Mouse (Mus musculus) layer of hippocampus, adult 8-10 months (tissue): ENCODE measurements at regions not wholly inside any gene's neighbourhood (a gene's known extent, or its start where the extent isn't known, plus 50 kb on each side); places are given as distances from the start of the nearest gene placed in this dataset.

Experiments used
- DNase-seq, 2 experiments: peaks; one replicate each; pipeline ENCODE4 v3.0.0; 2022; ENCODE audit warnings: low spot score in 2 of 2

DNA sequence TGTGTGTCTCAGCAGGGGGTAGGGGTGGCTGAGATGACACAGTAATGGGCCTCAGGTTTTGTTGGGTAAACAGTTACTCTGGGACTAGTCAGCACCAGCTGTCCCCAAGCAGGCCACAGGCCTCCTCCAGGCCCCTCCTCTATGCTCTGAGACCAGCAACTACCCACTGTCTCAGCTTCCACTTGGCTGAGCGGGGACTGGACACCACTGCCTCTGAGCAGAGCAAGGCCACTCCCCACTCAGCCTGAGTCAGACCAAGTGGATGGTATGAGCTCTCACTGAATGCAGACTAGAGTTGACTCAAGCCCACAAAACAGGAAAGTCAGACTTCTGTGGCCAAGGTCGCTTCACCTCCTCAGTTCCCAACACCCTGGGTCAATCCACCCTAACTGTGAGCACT lies 540.5 kb upstream of the Btbd3 start:
- no peak for DNase-seq

GRCm38 (mm10) chr2:137706528-137706988 lies 549.8 kb upstream of the Btbd3 start:
- no peak for DNase-seq

DNA sequence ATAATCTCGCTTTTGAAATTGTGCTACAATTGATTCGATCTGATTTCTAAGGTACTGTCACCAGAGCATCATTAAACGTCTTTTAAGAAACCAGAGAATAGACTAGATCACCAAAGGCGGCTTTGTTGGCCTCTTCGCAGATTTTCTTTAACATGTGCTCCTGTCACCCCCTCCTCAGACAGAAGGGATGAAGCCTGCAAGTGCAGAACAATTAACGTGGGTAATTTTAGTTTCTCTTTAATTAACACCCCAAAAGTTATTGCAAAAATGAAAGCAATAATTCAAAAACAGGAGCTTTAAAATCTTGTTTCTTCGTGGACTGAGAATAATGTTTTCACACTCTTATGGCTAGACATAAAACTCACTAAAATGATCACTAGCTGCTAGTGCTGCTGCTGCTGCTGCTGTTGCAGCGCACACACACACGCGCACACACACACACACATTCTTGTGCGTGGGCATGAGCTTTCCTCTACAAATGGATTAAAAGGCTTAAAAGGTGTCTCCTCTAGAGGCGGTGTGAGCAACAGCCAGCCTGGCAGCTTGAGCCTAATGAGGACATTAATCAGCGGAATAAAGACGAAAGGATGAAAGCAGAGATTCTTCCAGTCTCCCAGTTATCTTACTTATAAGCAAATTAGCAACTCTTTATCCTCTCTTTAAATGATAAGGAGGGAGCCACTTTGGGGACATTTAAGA lies 550.5 kb upstream of the Btbd3 start:
- DNase-seq, result peak; percentile 21 to 30

- no peak for DNase-seq
Observed at GRCm38 (mm10) chr2:137704948-137705723, 551.2 kb upstream of the Btbd3 start.

DNA sequence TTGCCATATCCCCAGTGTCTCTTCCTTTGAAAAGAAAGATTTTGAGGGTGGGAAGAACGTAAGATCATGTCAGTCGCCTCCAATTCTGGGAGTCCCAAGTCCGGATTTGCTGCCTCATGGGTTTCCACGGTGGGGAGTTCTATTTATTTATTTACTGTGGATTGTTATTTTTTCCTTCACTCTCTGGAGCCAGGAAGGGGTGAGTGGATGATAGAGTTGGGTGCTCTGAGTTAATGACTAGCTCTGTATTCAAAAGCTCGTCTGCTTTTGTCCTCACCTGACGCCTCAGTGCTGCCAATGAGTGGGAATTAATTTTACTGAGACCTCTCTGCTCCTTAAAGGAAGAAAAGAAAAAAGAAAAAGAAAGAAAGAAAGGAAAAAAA lies 551.8 kb upstream of the Btbd3 start:
- no peak for DNase-seq

- DNase-seq, result no peak
Observed at GRCm38 (mm10) chr2:137704051-137704450, 552.3 kb upstream of the Btbd3 start.

- no peak for DNase-seq
Observed at GRCm38 (mm10) chr2:137695885-137696284, 560.5 kb upstream of the Btbd3 start.

DNA sequence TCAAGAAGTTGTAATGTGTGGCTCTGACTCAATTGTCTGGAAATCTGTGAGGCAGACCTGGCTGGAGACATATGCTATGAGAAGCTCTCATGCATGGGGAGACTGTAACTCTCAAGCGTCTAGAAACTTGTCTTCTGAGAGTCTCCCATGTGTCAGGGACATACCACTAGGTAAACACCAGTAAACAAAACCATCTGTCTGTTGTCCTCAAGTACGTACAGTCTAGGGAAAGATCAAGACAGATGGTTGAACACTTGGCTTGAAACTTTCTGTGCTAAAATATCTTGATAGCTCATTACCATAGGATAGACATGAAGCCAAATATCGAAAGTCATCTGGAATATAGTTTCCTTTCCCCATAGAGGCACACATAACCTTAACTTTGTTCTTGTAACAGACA lies 562.3 kb upstream of the Btbd3 start:
- DNase-seq, result no peak

DNA sequence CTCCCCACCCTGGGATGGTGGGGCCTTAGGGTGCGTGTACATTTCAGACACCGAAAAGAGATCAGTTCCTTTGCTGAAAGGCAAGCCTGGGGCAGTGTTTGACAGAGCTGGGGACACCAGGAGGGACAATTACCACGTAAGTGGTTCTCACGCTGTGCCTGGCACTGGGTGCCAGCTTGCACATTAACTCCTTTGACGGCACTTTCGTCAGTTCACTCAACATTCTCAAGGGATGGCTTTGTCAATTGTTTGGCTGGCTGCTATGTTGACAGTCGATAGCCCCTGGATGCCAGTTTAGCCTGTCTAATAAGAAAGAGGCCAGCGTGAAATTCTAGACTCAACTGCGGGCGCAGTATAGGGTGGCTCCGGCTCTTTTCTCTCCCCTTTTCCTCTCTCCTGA lies 569.2 kb upstream of the Btbd3 start:
- peak in 1 of 2 experiments; percentile 5 for DNase-seq

GRCm38 (mm10) chr2:137686735-137687134 lies 569.6 kb upstream of the Btbd3 start:
- DNase-seq, result no peak

GRCm38 (mm10) chr2:137681762-137682161 lies 565.3 kb upstream of the Jag1 start:
- DNase-seq, result no peak

GRCm38 (mm10) chr2:137663171-137663570 lies 546.7 kb upstream of the Jag1 start:
- DNase-seq, result no peak

- DNase-seq, result no peak
Observed at GRCm38 (mm10) chr2:137662216-137662615, 545.8 kb upstream of the Jag1 start.

DNA sequence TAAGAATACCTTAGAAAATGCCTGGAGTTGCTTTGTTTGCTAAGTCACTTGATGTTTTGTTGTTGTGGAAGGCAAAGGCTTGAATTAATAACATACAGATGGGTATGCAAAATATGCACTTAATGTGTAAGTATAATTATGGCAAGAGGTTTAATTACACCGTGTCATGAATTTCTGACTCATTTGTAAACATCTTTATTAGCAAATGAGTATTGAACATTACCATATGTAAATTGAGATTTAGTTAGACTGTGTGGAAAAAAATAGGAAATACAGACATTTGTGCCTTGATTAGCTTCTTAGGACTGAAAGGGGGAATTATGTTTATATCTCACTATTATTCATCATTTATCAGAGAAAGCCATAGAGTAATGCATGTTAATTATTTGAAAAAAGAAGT lies 544.0 kb upstream of the Jag1 start:
- DNase-seq, result no peak

GRCm38 (mm10) chr2:137654296-137654695 lies 537.9 kb upstream of the Jag1 start:
- no peak for DNase-seq

DNA sequence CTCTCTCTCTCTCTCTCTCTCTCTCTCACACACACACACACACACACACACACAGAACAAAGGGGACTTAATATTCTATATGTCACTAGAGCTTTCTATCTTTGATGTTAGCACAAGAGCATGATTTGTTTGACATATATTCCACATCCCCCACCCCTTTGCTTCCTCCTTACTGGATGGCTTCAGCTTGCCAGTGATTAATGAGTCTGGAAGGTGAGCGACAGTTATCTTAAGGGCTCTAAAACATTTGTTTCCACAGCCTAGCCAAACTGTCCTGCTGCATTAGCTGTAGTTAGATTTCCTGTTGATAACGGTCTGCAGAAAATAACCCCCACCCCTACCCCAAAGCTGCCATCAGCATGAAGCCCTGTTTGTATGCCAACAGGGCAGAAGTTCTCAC lies 527.7 kb upstream of the Jag1 start:
- DNase-seq, result no peak

GRCm38 (mm10) chr2:137643269-137644055 lies 527.0 kb upstream of the Jag1 start:
- no peak for DNase-seq

GRCm38 (mm10) chr2:137635019-137635621 lies 518.7 kb upstream of the Jag1 start:
- no peak for DNase-seq

GRCm38 (mm10) chr2:137616637-137617036 lies 500.2 kb upstream of the Jag1 start:
- DNase-seq, result peak; percentile 22 to 30

DNA sequence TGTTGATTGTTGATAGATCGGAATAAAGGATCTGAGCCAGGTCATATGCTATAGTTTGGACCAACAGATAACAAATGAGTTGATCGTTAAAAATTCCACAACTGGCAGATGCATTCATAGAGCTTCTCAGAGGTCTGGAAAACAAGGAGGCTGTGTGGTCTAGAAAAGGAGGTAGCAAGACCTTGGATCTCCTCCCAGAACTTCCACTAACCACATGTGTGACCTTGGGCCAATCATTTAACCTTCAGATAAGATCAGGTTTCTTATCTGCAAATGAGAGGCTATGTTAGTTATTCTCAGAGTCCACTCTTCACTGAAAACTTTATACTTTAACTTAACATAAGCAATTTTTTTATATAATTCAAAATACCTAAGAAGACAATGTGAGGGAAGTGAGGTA lies 497.3 kb upstream of the Jag1 start:
- DNase-seq, result no peak

GRCm38 (mm10) chr2:137608506-137608905 lies 492.1 kb upstream of the Jag1 start:
- DNase-seq, result no peak

- DNase-seq, result no peak
Observed at GRCm38 (mm10) chr2:137598136-137598535, 481.7 kb upstream of the Jag1 start.
